Mouse (Mus musculus) thymus, adult 2 months (tissue): ENCODE data around the gene Tstd2.

ENCODE experiments used
- CTCF ChIP-seq: fragments of 200-500 bp; IDR thresholded peaks from 2 replicates; pipeline ENCODE4 v1.5.1; 2012; ENCODE audit warnings: mild to moderate bottlenecking, control low read depth, low read length, moderate library complexity, borderline replicate concordance; ENCODE audit not compliant: control insufficient read depth, poor library complexity, insufficient read depth; ENCODE audit errors: extremely low read depth
- POLR2A ChIP-seq: fragments of 200-500 bp; IDR thresholded peaks from 2 replicates; pipeline ENCODE4 v1.6.1; 2012; ENCODE audit warnings: mild to moderate bottlenecking, low read length, control low read depth, moderate library complexity; ENCODE audit not compliant: control insufficient read depth, poor library complexity, insufficient read depth; ENCODE audit errors: extremely low read depth

DNA sequence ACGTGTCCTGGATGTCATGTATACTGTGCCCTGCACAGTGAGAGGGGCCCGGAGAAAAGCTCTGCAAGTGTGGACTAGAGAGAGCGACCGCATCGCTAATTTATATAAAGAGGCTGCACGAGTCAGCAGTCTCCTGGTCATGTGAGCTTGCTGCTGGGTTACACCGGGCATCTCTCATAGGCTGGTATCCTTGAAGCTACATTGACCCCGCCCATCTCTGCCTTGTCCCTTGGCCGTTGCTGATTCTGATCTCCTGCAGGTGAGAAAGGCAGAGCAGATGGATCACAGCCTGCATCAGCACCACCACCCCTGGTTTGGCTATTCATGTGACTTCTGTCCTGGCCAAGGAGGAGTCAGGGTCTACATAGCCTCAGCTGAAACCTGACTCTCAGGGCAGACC lies 39.4 kb downstream of the Tstd2 start:
- TF ChIP-seq CTCF (no peak), POLR2A (no peak)
